Mouse (Mus musculus): ENCODE measurements at regions not wholly inside any gene's neighbourhood (a gene's known extent, or its start where the extent isn't known, plus 50 kb on each side); places are given as distances from the start of the nearest gene placed in this dataset.

- H3K9ac ChIP-seq = no peak overlapping the region
- no peak for ATAC-seq
- H3K4me1 ChIP-seq (ENCODE audit: insufficient read depth) = no peaks in the 10 kb centered on the region
- no peaks in the 10 kb centered on the region for H3K9me3 ChIP-seq (ENCODE audit: low read length)
- no peaks in the 10 kb centered on the region for H3K36me3 ChIP-seq (ENCODE audit: insufficient read depth)
- no peak overlapping the region for H3K27ac ChIP-seq (ENCODE audit: low read depth, low read length)
- H3K4me2 ChIP-seq (ENCODE audit: low read depth) = no peak overlapping the region
- WGBS = 89% methylated on average over 1 of the region's 1 CpGs
- TF ChIP-seq CTCF (IDR thresholded peaks at IDR 0.05; ENCODE audit: low read depth) = no peak
- no peaks in the 10 kb centered on the region for H3K27me3 ChIP-seq (ENCODE audit: insufficient read depth, low read length)
- H3K4me3 ChIP-seq (ENCODE audit: low read depth, low read length) = no peak overlapping the region
- DNase-seq = no peak
Observed at GRCm38 (mm10) chr16:77488155-77488554, 113.7 kb downstream of the Gm11146 start.

- no peak for DNase-seq
- ATAC-seq = no peak
- TF ChIP-seq CTCF (IDR thresholded peaks at IDR 0.05; ENCODE audit: low read depth) = no peak
- Histone ChIP-seq H3K4me3 (ENCODE audit: low read depth, low read length) (no peak overlapping the region), H3K9ac (no peak overlapping the region), H3K36me3 (ENCODE audit: insufficient read depth) (no peaks in the 10 kb centered on the region), H3K4me1 (ENCODE audit: insufficient read depth) (no peaks in the 10 kb centered on the region), H3K27ac (ENCODE audit: low read depth, low read length) (no peak overlapping the region), H3K9me3 (ENCODE audit: low read length) (no peaks in the 10 kb centered on the region), H3K27me3 (ENCODE audit: insufficient read depth, low read length) (no peaks in the 10 kb centered on the region), H3K4me2 (ENCODE audit: low read depth) (no peak overlapping the region)
- 21% methylated on average over 7 of the region's 7 CpGs for WGBS
Observed at GRCm38 (mm10) chr16:77479812-77480211, 122.1 kb downstream of the Gm11146 start.

GRCm38 (mm10) chr16:77471868-77472267 lies 130.0 kb downstream of the Gm11146 start:
- Histone ChIP-seq H3K9ac (no peak overlapping the region), H3K4me2 (ENCODE audit: low read depth) (no peak overlapping the region), H3K9me3 (ENCODE audit: low read length) (no peaks in the 10 kb centered on the region), H3K36me3 (ENCODE audit: insufficient read depth) (no peaks in the 10 kb centered on the region), H3K4me3 (ENCODE audit: low read depth, low read length) (no peak overlapping the region), H3K27ac (ENCODE audit: low read depth, low read length) (no peak overlapping the region), H3K4me1 (ENCODE audit: insufficient read depth) (no peaks in the 10 kb centered on the region), H3K27me3 (ENCODE audit: insufficient read depth, low read length) (no peaks in the 10 kb centered on the region)
- no peak for TF ChIP-seq CTCF (IDR thresholded peaks at IDR 0.05; ENCODE audit: low read depth)
- WGBS = 96% methylated on average over 3 of the region's 3 CpGs
- ATAC-seq = no peak; the same call in 1 of the 2 replicates
- DNase-seq = no peak

DNA sequence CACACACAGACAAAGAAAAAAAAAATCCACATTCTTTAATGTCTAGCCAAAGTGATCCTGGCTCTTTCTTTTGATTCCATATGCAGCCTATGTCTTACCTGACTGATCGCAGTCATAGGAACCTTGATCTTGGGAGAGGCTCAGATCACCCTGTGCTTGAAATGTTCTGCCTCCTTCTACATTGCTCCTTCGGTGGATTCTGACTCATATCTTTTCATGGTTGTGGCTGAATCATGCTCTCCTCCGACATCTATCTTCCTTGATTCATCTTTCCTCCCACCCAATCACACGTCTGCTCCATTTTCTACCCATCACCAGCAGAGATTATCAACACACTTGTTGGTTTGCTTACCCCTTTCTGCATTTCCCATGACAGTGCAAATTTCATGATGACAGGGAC lies 132.0 kb downstream of the Gm11146 start:
- Histone ChIP-seq H3K4me2 (ENCODE audit: low read depth) (no peak overlapping the region), H3K4me3 (ENCODE audit: low read depth, low read length) (no peak overlapping the region), H3K4me1 (ENCODE audit: insufficient read depth) (no peaks in the 10 kb centered on the region), H3K9ac (no peak overlapping the region), H3K9me3 (ENCODE audit: low read length) (no peaks in the 10 kb centered on the region), H3K27me3 (ENCODE audit: insufficient read depth, low read length) (no peaks in the 10 kb centered on the region), H3K27ac (ENCODE audit: low read depth, low read length) (no peak overlapping the region), H3K36me3 (ENCODE audit: insufficient read depth) (no peaks in the 10 kb centered on the region)
- TF ChIP-seq CTCF (IDR thresholded peaks at IDR 0.05; ENCODE audit: low read depth) = no peak
- WGBS = 77% methylated on average over 4 of the region's 4 CpGs
- DNase-seq = no peak
- no peak for ATAC-seq

GRCm38 (mm10) chr16:77469328-77469875 lies 132.5 kb downstream of the Gm11146 start:
- ATAC-seq (no peak), DNase-seq (no peak)
- Histone ChIP-seq H3K27me3 (ENCODE audit: insufficient read depth, low read length) (no peaks in the 10 kb centered on the region), H3K9me3 (ENCODE audit: low read length) (no peaks in the 10 kb centered on the region), H3K4me1 (ENCODE audit: insufficient read depth) (no peaks in the 10 kb centered on the region), H3K27ac (ENCODE audit: low read depth, low read length) (no peak overlapping the region), H3K4me3 (ENCODE audit: low read depth, low read length) (no peak overlapping the region), H3K36me3 (ENCODE audit: insufficient read depth) (no peaks in the 10 kb centered on the region), H3K9ac (no peak overlapping the region), H3K4me2 (ENCODE audit: low read depth) (no peak overlapping the region)
- 56% methylated on average over 6 of the region's 6 CpGs for WGBS
- no peak for TF ChIP-seq CTCF (IDR thresholded peaks at IDR 0.05; ENCODE audit: low read depth)

DNA sequence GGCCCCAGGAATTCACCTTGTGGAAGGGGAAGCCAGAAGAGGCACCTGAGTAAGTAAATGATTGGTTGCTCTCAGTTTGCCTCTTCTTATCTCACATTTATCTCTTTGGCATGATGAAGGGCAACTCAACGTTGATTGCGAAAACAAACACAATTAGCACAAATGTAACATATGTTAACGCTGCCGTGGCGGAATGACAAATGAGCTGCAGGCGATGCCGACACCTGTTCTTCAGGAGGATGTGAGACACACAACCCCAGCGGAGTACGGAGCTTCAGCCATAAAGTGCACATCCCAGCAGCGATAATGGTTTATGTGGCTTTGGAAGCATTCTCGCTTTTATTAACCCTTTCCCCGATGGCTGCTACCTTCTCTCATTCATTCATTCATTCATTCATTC lies 134.7 kb downstream of the Gm11146 start:
- Histone ChIP-seq H3K36me3 (ENCODE audit: insufficient read depth) (no peaks in the 10 kb centered on the region), H3K4me1 (ENCODE audit: insufficient read depth) (no peaks in the 10 kb centered on the region), H3K9ac (no peak overlapping the region), H3K4me2 (ENCODE audit: low read depth) (no peak overlapping the region), H3K9me3 (ENCODE audit: low read length) (no peaks in the 10 kb centered on the region), H3K4me3 (ENCODE audit: low read depth, low read length) (no peak overlapping the region), H3K27ac (ENCODE audit: low read depth, low read length) (no peak overlapping the region), H3K27me3 (ENCODE audit: insufficient read depth, low read length) (no peaks in the 10 kb centered on the region)
- TF ChIP-seq CTCF (IDR thresholded peaks at IDR 0.05; ENCODE audit: low read depth) = no peak
- peak; percentile 22 for DNase-seq
- 74% methylated on average over 12 of the region's 12 CpGs for WGBS
- no peak for ATAC-seq

GRCm38 (mm10) chr16:77464623-77465022 lies 137.3 kb downstream of the Gm11146 start:
- ATAC-seq = no peak
- DNase-seq = no peak
- no peak for TF ChIP-seq CTCF (IDR thresholded peaks at IDR 0.05; ENCODE audit: low read depth)
- H3K4me1 ChIP-seq (ENCODE audit: insufficient read depth) = no peaks in the 10 kb centered on the region
- no peak overlapping the region for H3K9ac ChIP-seq
- no peak overlapping the region for H3K4me2 ChIP-seq (ENCODE audit: low read depth)
- WGBS = 36% methylated on average over 6 of the region's 6 CpGs
- H3K9me3 ChIP-seq (ENCODE audit: low read length) = no peaks in the 10 kb centered on the region
- H3K27me3 ChIP-seq (ENCODE audit: insufficient read depth, low read length) = no peaks in the 10 kb centered on the region
- no peak overlapping the region for H3K27ac ChIP-seq (ENCODE audit: low read depth, low read length)
- no peaks in the 10 kb centered on the region for H3K36me3 ChIP-seq (ENCODE audit: insufficient read depth)
- H3K4me3 ChIP-seq (ENCODE audit: low read depth, low read length) = no peak overlapping the region

All from forebrain, postnatal 0 days (tissue).